Mouse (Mus musculus): ENCODE data around the gene Mbd3l2. TPM values are rescaled to one million over a fixed set of nuclear protein-coding genes. Genes with fewer than 3 reads are reported as not detected.
A peak's percentile ranks its signal among the peaks of the same experiment; 100 is the strongest.
"Not testable (repeated sequence)": the region's sequence is repeated elsewhere in the genome, so short reads cannot be mapped to it uniquely, and the experiment has no call there.

The Mbd3l2 gene
- polyA plus RNA-seq (2012; rRNA removed), result not detected in 2 replicates

DNA sequence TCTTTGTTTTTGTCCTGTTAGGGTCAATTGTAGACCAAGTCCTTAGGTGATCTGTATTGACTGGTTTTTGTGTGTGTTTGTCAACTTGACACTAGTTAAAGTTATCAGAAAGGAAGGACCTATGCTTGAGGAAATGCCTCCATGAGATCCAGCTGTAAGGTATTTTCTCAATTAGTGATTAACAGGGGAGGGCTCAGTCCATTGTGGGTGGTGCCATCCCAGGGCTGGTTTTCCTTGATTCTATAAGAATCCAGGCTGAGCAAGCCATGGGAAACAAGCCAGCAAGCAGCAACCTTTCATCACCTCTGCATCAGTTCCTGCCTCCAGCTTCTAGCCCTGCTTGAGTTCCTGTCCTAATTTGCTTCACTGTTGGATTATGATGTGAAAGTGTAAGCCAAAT lies at the start of gene Mbd3l2:
Gene Mbd3l2, plus strand, starts transcription at position 301 of the 400 bp plus-strand sequence.
- Histone ChIP-seq H3K36me3 (ENCODE audit: control insufficient read depth, insufficient read depth, low read length) (no peaks in the 10 kb centered on the region), H3K27ac (ENCODE audit: control insufficient read depth, insufficient read depth, low read depth, low read length) (no peak within 1 kb of the TSS)

DNA sequence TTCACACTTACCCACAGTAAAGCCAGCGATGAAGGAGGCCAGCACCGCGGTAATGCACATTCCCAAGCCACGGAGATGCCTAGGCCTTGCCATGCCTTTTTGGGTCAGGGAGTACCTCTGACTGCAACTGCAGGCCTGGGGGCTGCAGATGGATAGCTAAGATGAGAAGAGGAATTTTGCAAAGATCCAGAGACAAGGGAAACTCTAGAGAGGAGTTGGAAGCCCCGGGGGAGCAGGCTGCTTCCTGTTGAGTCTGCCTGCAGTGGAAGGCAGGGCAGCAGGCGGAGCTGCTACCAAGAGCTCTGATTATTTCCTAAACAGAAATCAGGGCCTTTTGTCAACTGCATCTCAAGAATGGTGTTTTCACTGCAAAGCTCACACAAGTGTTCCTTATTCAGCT lies 44.7 kb upstream of the Mbd3l2 start:
- Histone ChIP-seq H3K4me3 (ENCODE audit: control insufficient read depth, low read depth, low read length) (peak overlapping the region; percentile 51), H3K27me3 (ENCODE audit: control insufficient read depth, insufficient read depth, low read length) (no peaks in the 10 kb centered on the region), H3K36me3 (ENCODE audit: control insufficient read depth, insufficient read depth, low read length) (no peaks in the 10 kb centered on the region), H3K27ac (ENCODE audit: control insufficient read depth, insufficient read depth, low read depth, low read length) (peak overlapping the region; percentile 51), H3K4me1 (ENCODE audit: control insufficient read depth, insufficient read depth, low read length) (peaks cover 3% of the 10 kb centered on the region; the same call in 1 of the 2 replicates)
- TF ChIP-seq CTCF (IDR thresholded peaks at IDR 0.05; ENCODE audit: control insufficient read depth, insufficient read depth, insufficient replicate concordance, low read depth, low read length) (no peak), POLR2A (IDR thresholded peaks at IDR 0.05; ENCODE audit: control insufficient read depth, low read depth, low read length) (0 out of 2 replicates have a peak, but pooled peaks have one; percentile 30)

More for the DNA sequence above, at the start of gene Mbd3l2:
- TF ChIP-seq POLR2A (IDR thresholded peaks at IDR 0.05; ENCODE audit: control insufficient read depth, low read depth, low read length), result no peak
- TF ChIP-seq CTCF (IDR thresholded peaks at IDR 0.05; ENCODE audit: control insufficient read depth, insufficient read depth, insufficient replicate concordance, low read depth, low read length), result no peak
- no peak within 1 kb of the TSS for H3K4me3 ChIP-seq (ENCODE audit: control insufficient read depth, low read depth, low read length)
- no peaks in the 10 kb centered on the region for H3K4me1 ChIP-seq (ENCODE audit: control insufficient read depth, insufficient read depth, low read length)
- no peaks in the 10 kb centered on the region for H3K27me3 ChIP-seq (ENCODE audit: control insufficient read depth, insufficient read depth, low read length)

DNA sequence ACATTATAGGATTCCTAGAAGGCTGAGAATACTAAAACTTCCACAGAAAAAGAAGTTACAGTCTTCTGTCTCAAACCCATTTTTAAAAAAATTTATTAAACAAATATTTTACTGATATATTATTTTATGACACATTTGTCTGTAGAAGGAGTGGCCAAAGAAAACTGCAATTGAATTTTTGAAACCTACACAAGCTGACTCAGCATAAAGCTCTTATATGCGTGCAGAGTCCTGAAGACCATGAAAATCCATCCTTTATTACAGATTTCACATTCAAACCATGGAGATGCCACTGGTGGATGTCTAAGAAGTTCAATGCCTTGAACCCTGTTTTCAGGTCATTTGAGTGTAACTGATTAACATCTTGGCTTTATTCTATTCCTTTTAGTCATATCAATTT lies 30.8 kb upstream of the Mbd3l2 start:
- TF ChIP-seq POLR2A (IDR thresholded peaks at IDR 0.05; ENCODE audit: control insufficient read depth, low read depth, low read length), result no peak
- TF ChIP-seq CTCF (IDR thresholded peaks at IDR 0.05; ENCODE audit: control insufficient read depth, insufficient read depth, insufficient replicate concordance, low read depth, low read length), result no peak
- Histone ChIP-seq H3K4me3 (ENCODE audit: control insufficient read depth, low read depth, low read length) (no peak overlapping the region), H3K27ac (ENCODE audit: control insufficient read depth, insufficient read depth, low read depth, low read length) (no peak overlapping the region), H3K36me3 (ENCODE audit: control insufficient read depth, insufficient read depth, low read length) (no peaks in the 10 kb centered on the region), H3K27me3 (ENCODE audit: control insufficient read depth, insufficient read depth, low read length) (no peaks in the 10 kb centered on the region), H3K4me1 (ENCODE audit: control insufficient read depth, insufficient read depth, low read length) (no peaks in the 10 kb centered on the region)

DNA sequence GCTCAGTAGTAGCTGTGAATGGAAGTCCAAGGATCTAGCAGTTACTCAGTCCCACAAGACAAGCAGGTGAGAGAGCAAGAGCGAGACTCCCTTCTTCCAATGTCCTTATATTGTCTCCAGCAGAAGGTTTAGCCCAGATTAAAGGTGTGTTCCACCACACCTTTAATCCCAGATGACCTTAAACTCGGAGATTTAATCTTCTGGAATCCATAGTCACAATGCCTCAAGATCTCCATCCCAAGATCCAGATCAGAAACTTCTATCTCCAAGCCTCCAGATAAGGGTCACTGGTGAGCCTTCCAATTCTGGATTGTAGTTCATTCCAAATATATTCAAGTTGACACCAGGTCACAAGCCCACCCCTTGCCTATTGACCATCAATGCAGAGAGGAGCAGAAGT lies 27.6 kb upstream of the Mbd3l2 start, which contains the start of gene Naalad2:
Gene Naalad2, minus strand, starts transcription at position 101 of the 400 bp plus-strand sequence.
- H3K4me3 ChIP-seq (ENCODE audit: control insufficient read depth, low read depth, low read length); H3K36me3 ChIP-seq (ENCODE audit: control insufficient read depth, insufficient read depth, low read length); H3K27ac ChIP-seq (ENCODE audit: control insufficient read depth, insufficient read depth, low read depth, low read length); H3K4me1 ChIP-seq (ENCODE audit: control insufficient read depth, insufficient read depth, low read length); H3K27me3 ChIP-seq (ENCODE audit: control insufficient read depth, insufficient read depth, low read length): not testable (repeated sequence)

DNA sequence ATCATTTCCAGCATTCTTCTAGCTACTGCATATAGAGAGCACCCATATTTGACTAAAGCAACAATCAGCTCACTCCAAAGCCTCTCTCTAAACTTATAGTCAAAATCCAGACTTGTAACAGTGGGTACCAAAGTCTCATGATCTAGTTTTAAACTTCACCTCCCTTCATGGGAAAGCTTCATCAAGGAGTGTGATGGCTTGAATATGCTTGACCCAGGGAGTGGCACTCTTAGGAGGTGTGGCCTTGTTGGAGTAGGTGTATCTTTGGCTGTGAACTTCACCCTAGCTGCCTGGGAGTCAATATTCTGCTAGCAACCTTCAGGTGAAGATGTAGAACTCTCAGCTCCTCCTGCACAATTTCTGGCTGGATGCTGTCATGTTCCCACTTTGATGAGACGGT lies 26.3 kb upstream of the Mbd3l2 start, which contains the start of gene Ubtfl1:
Gene Ubtfl1, plus strand, starts transcription at position 301 of the 400 bp plus-strand sequence.
- TF ChIP-seq CTCF (IDR thresholded peaks at IDR 0.05; ENCODE audit: control insufficient read depth, insufficient read depth, insufficient replicate concordance, low read depth, low read length) (no peak), POLR2A (IDR thresholded peaks at IDR 0.05; ENCODE audit: control insufficient read depth, low read depth, low read length) (no peak)

DNA sequence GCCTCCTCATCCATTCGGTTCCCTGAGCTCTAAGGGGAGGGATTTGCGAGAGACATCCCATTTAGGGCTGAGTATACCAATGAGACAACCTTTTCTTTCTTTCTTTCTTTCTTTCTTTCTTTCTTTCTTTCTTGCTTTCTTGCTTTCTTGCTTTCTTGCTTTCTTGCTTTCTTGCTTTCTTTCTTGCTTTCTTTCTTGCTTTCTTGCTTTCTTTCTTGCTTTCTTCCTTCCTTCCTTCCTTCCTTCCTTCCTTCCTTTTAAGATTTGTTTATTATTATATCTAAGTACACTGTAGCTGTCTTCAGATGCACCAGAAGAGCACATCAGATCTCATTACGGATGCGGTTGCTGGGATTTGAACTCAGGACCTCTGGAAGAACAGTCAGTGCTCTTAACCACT lies 18.1 kb upstream of the Mbd3l2 start:
- not testable (repeated sequence) for H3K4me3 ChIP-seq (ENCODE audit: control insufficient read depth, low read depth, low read length); H3K36me3 ChIP-seq (ENCODE audit: control insufficient read depth, insufficient read depth, low read length); H3K27me3 ChIP-seq (ENCODE audit: control insufficient read depth, insufficient read depth, low read length); H3K27ac ChIP-seq (ENCODE audit: control insufficient read depth, insufficient read depth, low read depth, low read length); H3K4me1 ChIP-seq (ENCODE audit: control insufficient read depth, insufficient read depth, low read length)

More for the DNA sequence above, 26.3 kb upstream of the Mbd3l2 start, which contains the start of gene Ubtfl1:
- no peaks in the 10 kb centered on the region for H3K36me3 ChIP-seq (ENCODE audit: control insufficient read depth, insufficient read depth, low read length)
- no peaks in the 10 kb centered on the region for H3K4me1 ChIP-seq (ENCODE audit: control insufficient read depth, insufficient read depth, low read length)
- H3K27me3 ChIP-seq (ENCODE audit: control insufficient read depth, insufficient read depth, low read length), result no peaks in the 10 kb centered on the region
- H3K4me3 ChIP-seq (ENCODE audit: control insufficient read depth, low read depth, low read length), result no peak within 1 kb of the TSS
- no peak within 1 kb of the TSS for H3K27ac ChIP-seq (ENCODE audit: control insufficient read depth, insufficient read depth, low read depth, low read length)

DNA sequence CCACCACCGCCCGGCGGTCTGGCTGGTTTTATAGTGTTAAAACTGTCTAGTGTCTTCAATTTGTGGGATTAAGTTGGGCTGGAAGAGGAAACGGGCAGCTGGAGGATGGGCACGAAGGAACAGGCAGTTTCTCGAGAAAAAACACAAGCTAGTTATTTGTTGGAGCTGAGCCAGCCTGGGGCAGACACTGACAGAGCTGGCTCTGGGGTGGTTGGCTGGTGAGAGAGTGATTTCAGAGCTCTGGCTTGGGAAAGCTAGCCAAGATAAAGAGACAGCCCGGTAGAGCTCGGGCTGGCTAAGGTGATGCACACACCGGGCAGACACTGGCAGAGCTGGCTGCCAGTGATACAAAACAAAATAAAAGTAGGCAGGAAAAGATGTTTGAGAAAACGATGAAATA lies 1.2 kb downstream of the Mbd3l2 start:
- Histone ChIP-seq H3K27ac (ENCODE audit: control insufficient read depth, insufficient read depth, low read depth, low read length) (no peak overlapping the region), H3K36me3 (ENCODE audit: control insufficient read depth, insufficient read depth, low read length) (no peaks in the 10 kb centered on the region), H3K27me3 (ENCODE audit: control insufficient read depth, insufficient read depth, low read length) (no peaks in the 10 kb centered on the region), H3K4me3 (ENCODE audit: control insufficient read depth, low read depth, low read length) (no peak overlapping the region), H3K4me1 (ENCODE audit: control insufficient read depth, insufficient read depth, low read length) (no peaks in the 10 kb centered on the region)
- TF ChIP-seq POLR2A (IDR thresholded peaks at IDR 0.05; ENCODE audit: control insufficient read depth, low read depth, low read length) (no peak), CTCF (IDR thresholded peaks at IDR 0.05; ENCODE audit: control insufficient read depth, insufficient read depth, insufficient replicate concordance, low read depth, low read length) (no peak)

DNA sequence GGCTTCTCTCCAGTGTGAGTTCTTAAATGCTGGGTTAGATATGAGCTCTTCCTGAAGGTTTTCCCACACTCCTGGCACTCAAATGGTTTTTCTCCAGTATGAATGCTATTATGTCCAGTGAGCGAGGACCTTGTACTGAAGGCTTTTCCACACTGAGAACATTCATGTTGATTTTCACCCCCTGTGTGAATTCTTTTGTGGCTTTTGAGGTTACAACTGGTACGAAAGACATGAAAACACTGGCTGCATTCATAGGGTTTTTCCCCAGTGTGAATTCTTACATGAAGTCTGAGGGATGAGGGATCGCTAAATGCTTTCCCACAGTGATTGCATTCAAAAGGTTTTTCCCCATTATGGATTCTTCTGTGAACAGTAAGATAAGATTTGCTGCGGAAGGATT lies 26.1 kb downstream of the Mbd3l2 start:
- TF ChIP-seq CTCF (IDR thresholded peaks at IDR 0.05; ENCODE audit: control insufficient read depth, insufficient read depth, insufficient replicate concordance, low read depth, low read length) (no peak), POLR2A (IDR thresholded peaks at IDR 0.05; ENCODE audit: control insufficient read depth, low read depth, low read length) (no peak)
- Histone ChIP-seq H3K27ac (ENCODE audit: control insufficient read depth, insufficient read depth, low read depth, low read length) (no peak overlapping the region), H3K4me3 (ENCODE audit: control insufficient read depth, low read depth, low read length) (no peak overlapping the region), H3K4me1 (ENCODE audit: control insufficient read depth, insufficient read depth, low read length) (no peaks in the 10 kb centered on the region), H3K36me3 (ENCODE audit: control insufficient read depth, insufficient read depth, low read length) (no peaks in the 10 kb centered on the region), H3K27me3 (ENCODE audit: control insufficient read depth, insufficient read depth, low read length) (no peaks in the 10 kb centered on the region)

Measured in testis, adult 2 months (tissue).